ENCODE assay signal across 12 mouse cellular contexts in genomic region chr10:98962092-98962491, GRCm38 (mm10). TPM values are rescaled to one million over a fixed set of nuclear protein-coding genes. Genes with fewer than 3 reads are reported as not detected.
DNase-seq lines count a peak whose midpoint lies in the region; ATAC-seq and TF ChIP-seq lines count a peak whose summit lies in the region.
"Had no signal": no experiment of that assay in that cellular context is flagged by ENCODE, and none has a peak within 500 bp of the region (broad histone marks: within the 10 kb centered on the region; RNA-seq: fewer than 3 reads in every experiment).

No protein-coding gene starts in this region.

- H3K9ac ChIP-seq in forebrain, embryonic 14.5 days (ENCODE audit: low read length), result no peak overlapping the region
- H3K9ac ChIP-seq: embryonic facial prominence, embryonic 15.5 days; stomach, embryonic 15.5 days had no signal

- H3K4me2 ChIP-seq in forebrain, embryonic 14.5 days (ENCODE audit: low read length), result no peak overlapping the region
- H3K4me2 ChIP-seq: embryonic facial prominence, embryonic 15.5 days; stomach, embryonic 15.5 days had no signal

- no peak overlapping the region for H3K27ac ChIP-seq in forebrain, embryonic 14.5 days (ENCODE audit: low read depth, low read length)
- H3K27ac ChIP-seq in forebrain, embryonic 10.5 days, result no peak overlapping the region
- no peak overlapping the region for H3K27ac ChIP-seq in thymus, adult 2 months (ENCODE audit: control insufficient read depth, insufficient read depth, low read length)
- H3K27ac ChIP-seq: embryonic facial prominence, embryonic 15.5 days; gastrocnemius, adult 2 months; stomach, embryonic 15.5 days had no signal

- no peaks in the 10 kb centered on the region for H3K27me3 ChIP-seq in forebrain, embryonic 14.5 days (replicated peaks; ENCODE audit: control insufficient read depth, insufficient read depth, low read length)
- no peaks in the 10 kb centered on the region for H3K27me3 ChIP-seq in forebrain, embryonic 10.5 days (ENCODE audit: poor library complexity, severe bottlenecking)
- H3K27me3 ChIP-seq in thymus, adult 2 months (ENCODE audit: control insufficient read depth, insufficient read depth, low read length), result no peaks in the 10 kb centered on the region
- H3K27me3 ChIP-seq: embryonic facial prominence, embryonic 15.5 days; stomach, embryonic 15.5 days had no signal

- no peak for TF ChIP-seq CTCF in thymus, adult 2 months (IDR thresholded peaks at IDR 0.05; ENCODE audit: borderline replicate concordance, control insufficient read depth, extremely low read depth, insufficient read depth, low read length, poor library complexity)

- peak; percentile 27 for DNase-seq in forebrain, embryonic 14.5 days (ENCODE audit: low spot score)
- no peak for DNase-seq in forebrain, embryonic 10.5 days (ENCODE audit: extremely low spot score, low spot score)
- DNase-seq in right cerebral cortex, adult 18-20 months, result peak; percentile 84
- no peak for DNase-seq in right cerebral cortex, postnatal 4 days
- DNase-seq in left cerebral cortex, postnatal 14 days (ENCODE audit: low spot score in 2 of 2), result peak; percentile 48 to 66
- DNase-seq in right cerebral cortex, postnatal 36 days (ENCODE audit: low spot score in 2 of 2), result peak; percentile 50 to 76
- no peak for DNase-seq in B cell, adult 2 months
- no peak for DNase-seq in thymus, adult 2 months
- DNase-seq: gastrocnemius, adult 2 months; kidney, adult 9 months had no signal

- intact Hi-C loops in left cerebral cortex, postnatal 14 days (cut with DNase I), result no loop called here

- 65% methylated on average over 8 of the region's 8 CpGs for WGBS in forebrain, embryonic 14.5 days
- 62% methylated on average over 8 of the region's 8 CpGs for WGBS in forebrain, embryonic 10.5 days
- 91% methylated on average over 8 of the region's 8 CpGs for WGBS in thymus, adult 2 months

- H3K9me3 ChIP-seq in forebrain, embryonic 14.5 days (replicated peaks; ENCODE audit: control insufficient read depth, low read length), result no peaks in the 10 kb centered on the region
- H3K9me3 ChIP-seq in forebrain, embryonic 10.5 days, result no peaks in the 10 kb centered on the region
- H3K9me3 ChIP-seq: embryonic facial prominence, embryonic 15.5 days; stomach, embryonic 15.5 days had no signal

- TF ChIP-seq POLR2A in thymus, adult 2 months (IDR thresholded peaks at IDR 0.05; ENCODE audit: control insufficient read depth, extremely low read depth, insufficient read depth, low read length, poor library complexity), result no peak

- no peaks in the 10 kb centered on the region for H3K36me3 ChIP-seq in forebrain, embryonic 14.5 days (ENCODE audit: control insufficient read depth, insufficient read depth, low read length)
- no peaks in the 10 kb centered on the region for H3K36me3 ChIP-seq in forebrain, embryonic 10.5 days (replicated peaks)
- H3K36me3 ChIP-seq in thymus, adult 2 months (ENCODE audit: control insufficient read depth, insufficient read depth, low read length), result no peaks in the 10 kb centered on the region
- H3K36me3 ChIP-seq: embryonic facial prominence, embryonic 15.5 days; stomach, embryonic 15.5 days had no signal

- no peak overlapping the region for H3K4me3 ChIP-seq in forebrain, embryonic 14.5 days (ENCODE audit: low read depth, low read length)
- no peak overlapping the region for H3K4me3 ChIP-seq in forebrain, embryonic 10.5 days
- H3K4me3 ChIP-seq in thymus, adult 2 months (ENCODE audit: control insufficient read depth, insufficient read depth, low read length), result no peak overlapping the region
- H3K4me3 ChIP-seq: embryonic facial prominence, embryonic 15.5 days; gastrocnemius, adult 2 months; stomach, embryonic 15.5 days had no signal

- ATAC-seq in forebrain, embryonic 14.5 days, result no peak

- H3K4me1 ChIP-seq in forebrain, embryonic 14.5 days (ENCODE audit: control insufficient read depth, insufficient read depth, low read length), result no peaks in the 10 kb centered on the region
- H3K4me1 ChIP-seq in forebrain, embryonic 10.5 days, result peaks cover 25% of the 10 kb centered on the region
- no peaks in the 10 kb centered on the region for H3K4me1 ChIP-seq in thymus, adult 2 months (replicated peaks; ENCODE audit: control insufficient read depth, insufficient read depth, low read length)

RNA-seq across cellular contexts. Expression of gene Atp2b1, which starts 47.9 kb away (rescaled TPM):
- 103 and 136 TPM in 2 replicates for polyA plus RNA-seq in forebrain, embryonic 14.5 days (2014; fragmentation: Nextera tagmentation; extraction: Ambion mirVana)
- polyA plus RNA-seq in forebrain, embryonic 10.5 days (2016; fragmentation: Nextera tagmentation; extraction: Ambion mirVana), result 89.8 and 90.5 TPM in 2 replicates
- 100 to 1,000 TPM; 686 to 734 TPM for total RNA-seq in left cerebral cortex, postnatal 14 days (2021)
- polyA plus RNA-seq in thymus, adult 2 months (2012; rRNA removed), result 12.0 and 12.5 TPM in 2 replicates

Comparison
In these comparisons a context has a peak if more than half of its experiments do, and no peak if none do; other contexts are left out.
1. DNase-seq: peak in forebrain, embryonic 14.5 days (single experiment), right cerebral cortex, adult 18-20 months (single experiment), left cerebral cortex, postnatal 14 days (2 of 2) and right cerebral cortex, postnatal 36 days (2 of 2); none in forebrain, embryonic 10.5 days (single experiment), right cerebral cortex, postnatal 4 days (single experiment), B cell, adult 2 months (0 of 2) and thymus, adult 2 months (single experiment).